Mouse (Mus musculus) adrenal gland, postnatal 36 days (tissue): ENCODE measurements around the gene Cacybp. TPM values are rescaled to one million over a fixed set of nuclear protein-coding genes. Genes with fewer than 3 reads are reported as not detected.

Experiments used
- DNase-seq, 2 experiments: peaks; one replicate each; pipeline ENCODE4 v3.0.0; 2021; ENCODE audit warnings: mixed read lengths in 1 of 2
- long read RNA-seq, 2 experiments: library from polyadenylated mRNA; stranded (forward); transcript quantifications; one replicate each; pipeline ENCODE4 v2.0.0; 2021; ENCODE audit warnings: borderline sequencing depth in 2 of 2
- total RNA-seq, 2 experiments: library from RNA; stranded (reverse); gene quantifications; 2 replicates each; pipeline ENCODE4 v1.2.3; 2021

The Cacybp gene
- 100 to 1,000 TPM in 1 of 2 experiments, 10 to 100 TPM in 1; 89.7 to 126 TPM for total RNA-seq
- long read RNA-seq, experiment 1, transcript Cacybp-201 (6 exons, 2,098 nt) = major isoform, 159 of 167 reads
- long read RNA-seq, experiment 1, partial matches to known transcripts = 1 of 167 reads
- long read RNA-seq, experiment 1, other reads (novel, unspliced or antisense) = 6 of 167 reads
- long read RNA-seq, experiment 2, transcript Cacybp-201 (6 exons, 2,098 nt) = major isoform, 48 of 51 reads
- long read RNA-seq, experiment 2, partial matches to known transcripts = 2 of 51 reads
- long read RNA-seq, experiment 2, other reads (novel, unspliced or antisense) = 1 of 51 reads

GRCm38 (mm10) chr1:160212703-160213669, at the start of gene Cacybp:
Gene Cacybp, minus strand, starts transcription at chr1:160212875.
- peak; percentile 99 to 100 for DNase-seq

- DNase-seq = no peak
These were observed 49.7 kb upstream of the Cacybp start for GRCm38 (mm10) chr1:160262415-160262814.

GRCm38 (mm10) chr1:160261849-160262248, 49.2 kb upstream of the Cacybp start:
- no peak for DNase-seq

- no peak for DNase-seq
These were observed 47.9 kb upstream of the Cacybp start for GRCm38 (mm10) chr1:160260605-160261004.

- no peak for DNase-seq
These were observed 47.2 kb upstream of the Cacybp start for GRCm38 (mm10) chr1:160259884-160260283.

GRCm38 (mm10) chr1:160253108-160253507, 40.4 kb upstream of the Cacybp start:
- DNase-seq = no peak

GRCm38 (mm10) chr1:160251388-160252007, 38.8 kb upstream of the Cacybp start:
- no peak for DNase-seq

GRCm38 (mm10) chr1:160250782-160251181, 38.1 kb upstream of the Cacybp start:
- no peak for DNase-seq

- DNase-seq = no peak
These were observed 37.1 kb upstream of the Cacybp start for GRCm38 (mm10) chr1:160249786-160250185.

GRCm38 (mm10) chr1:160247473-160247872, 34.8 kb upstream of the Cacybp start:
- DNase-seq = no peak

GRCm38 (mm10) chr1:160246844-160247243, 34.2 kb upstream of the Cacybp start:
- no peak for DNase-seq

GRCm38 (mm10) chr1:160245954-160246353, 33.3 kb upstream of the Cacybp start:
- DNase-seq = no peak

- DNase-seq = no peak
These were observed 32.0 kb upstream of the Cacybp start for GRCm38 (mm10) chr1:160244689-160245088.

- no peak for DNase-seq
These were observed 27.4 kb upstream of the Cacybp start for GRCm38 (mm10) chr1:160240091-160240490.

GRCm38 (mm10) chr1:160238852-160239443, 26.3 kb upstream of the Cacybp start:
- DNase-seq = no peak

- DNase-seq = no peak
These were observed 25.3 kb upstream of the Cacybp start for GRCm38 (mm10) chr1:160237981-160238380.

- peak in 1 of 2 experiments; percentile 4 for DNase-seq
These were observed 21.2 kb upstream of the Cacybp start for GRCm38 (mm10) chr1:160233921-160234320.

- DNase-seq = no peak
These were observed 19.4 kb upstream of the Cacybp start for GRCm38 (mm10) chr1:160232113-160232512.

GRCm38 (mm10) chr1:160231013-160231412, 18.3 kb upstream of the Cacybp start:
- DNase-seq = peak in 1 of 2 experiments; percentile 48

GRCm38 (mm10) chr1:160227850-160228249, 15.2 kb upstream of the Cacybp start:
- no peak for DNase-seq

- DNase-seq = no peak
These were observed 14.5 kb upstream of the Cacybp start for GRCm38 (mm10) chr1:160227196-160227595.

- no peak for DNase-seq
These were observed 11.4 kb upstream of the Cacybp start for GRCm38 (mm10) chr1:160224093-160224492.
